Mouse (Mus musculus) kidney, adult 2 months (tissue): ENCODE measurements at regions not wholly inside any gene's neighbourhood (a gene's known extent, or its start where the extent isn't known, plus 50 kb on each side); places are given as distances from the start of the nearest gene placed in this dataset.

Experiments used
- CTCF ChIP-seq: fragments of 200-500 bp; conservative IDR thresholded peaks from 2 replicates; pipeline ENCODE4 v1.5.1; 2011; ENCODE audit warnings: low read depth, mild to moderate bottlenecking, control low read depth, low read length, moderate library complexity, mixed read lengths; ENCODE audit not compliant: insufficient read depth, insufficient read length
- POLR2A ChIP-seq: fragments of 200-500 bp; IDR thresholded peaks from one replicate; pipeline ENCODE4 v1.6.1; 2011; ENCODE audit warnings: low read depth, low read length, control low read depth

- TF ChIP-seq CTCF (no peak), POLR2A (no peak)
Measured at GRCm38 (mm10) chr16:55492111-55492510, 194.3 kb upstream of the Zpld1 start.
